Mouse (Mus musculus): Measurements from ENCODE around the gene Tbrg1. TPM values are rescaled to one million over a fixed set of nuclear protein-coding genes. Genes with fewer than 3 reads are reported as not detected.

Gene Tbrg1
- polyA plus RNA-seq, 1 experiment from 2014 or later: 81.4 TPM

- WGBS: 8% methylated on average over 7 of the region's 7 CpGs
- Histone ChIP-seq H3K36me3 (ENCODE audit: control insufficient read depth, insufficient read depth, low read length) (no peaks in the 10 kb centered on the region), H3K27me3 (ENCODE audit: control insufficient read depth, insufficient read depth, low read length) (no peaks in the 10 kb centered on the region), H3K9ac (replicated peaks; ENCODE audit: low read depth, low read length) (peak overlapping the region; percentile 29), H3K4me3 (ENCODE audit: low read depth, low read length) (no peak overlapping the region), H3K4me1 (ENCODE audit: control insufficient read depth, insufficient read depth, low read length) (peaks cover 15% of the 10 kb centered on the region), H3K9me3 (ENCODE audit: control insufficient read depth, low read length) (no peaks in the 10 kb centered on the region), H3K4me2 (ENCODE audit: low read depth, low read length) (peak overlapping the region; percentile 28; the same call in 1 of the 2 replicates), H3K27ac (ENCODE audit: low read depth, low read length) (peak overlapping the region; percentile 83)
- ATAC-seq (ENCODE audit: low read depth): peak; percentile 88
Measured at GRCm38 (mm10) chr9:37625641-37626040, 31.5 kb downstream of the Tbrg1 start.

- 21% methylated on average over 3 of the region's 3 CpGs for WGBS
- ATAC-seq (ENCODE audit: low read depth): peak; percentile 66
- Histone ChIP-seq H3K36me3 (ENCODE audit: control insufficient read depth, insufficient read depth, low read length) (no peaks in the 10 kb centered on the region), H3K27ac (ENCODE audit: low read depth, low read length) (peak overlapping the region; percentile 83), H3K27me3 (ENCODE audit: control insufficient read depth, insufficient read depth, low read length) (no peaks in the 10 kb centered on the region), H3K4me3 (ENCODE audit: low read depth, low read length) (no peak overlapping the region), H3K9me3 (ENCODE audit: control insufficient read depth, low read length) (no peaks in the 10 kb centered on the region), H3K4me1 (ENCODE audit: control insufficient read depth, insufficient read depth, low read length) (peaks cover 15% of the 10 kb centered on the region), H3K9ac (replicated peaks; ENCODE audit: low read depth, low read length) (peak overlapping the region; percentile 29; the same call in 1 of the 2 replicates), H3K4me2 (ENCODE audit: low read depth, low read length) (peak overlapping the region; percentile 28; the same call in 1 of the 2 replicates)
Measured at GRCm38 (mm10) chr9:37625129-37625528, 32.0 kb downstream of the Tbrg1 start.

- no peak for ATAC-seq (ENCODE audit: low read depth)
- no peaks in the 10 kb centered on the region for H3K27me3 ChIP-seq (ENCODE audit: control insufficient read depth, insufficient read depth, low read length)
- H3K4me2 ChIP-seq (ENCODE audit: low read depth, low read length): no peak overlapping the region
- no peaks in the 10 kb centered on the region for H3K9me3 ChIP-seq (ENCODE audit: control insufficient read depth, low read length)
- H3K4me1 ChIP-seq (ENCODE audit: control insufficient read depth, insufficient read depth, low read length): peaks cover 15% of the 10 kb centered on the region
- 73% methylated on average over 1 of the region's 1 CpGs for WGBS
- H3K36me3 ChIP-seq (ENCODE audit: control insufficient read depth, insufficient read depth, low read length): no peaks in the 10 kb centered on the region
- no peak overlapping the region for H3K27ac ChIP-seq (ENCODE audit: low read depth, low read length)
- H3K4me3 ChIP-seq (ENCODE audit: low read depth, low read length): no peak overlapping the region
- H3K9ac ChIP-seq (replicated peaks; ENCODE audit: low read depth, low read length): no peak overlapping the region
Measured at GRCm38 (mm10) chr9:37624502-37624901, 32.6 kb downstream of the Tbrg1 start.

- no peaks in the 10 kb centered on the region for H3K9me3 ChIP-seq (ENCODE audit: control insufficient read depth, low read length)
- 76% methylated on average over 3 of the region's 3 CpGs for WGBS
Measured at GRCm38 (mm10) chr9:37623981-37624380, 33.1 kb downstream of the Tbrg1 start.

GRCm38 (mm10) chr9:37621290-37621689, 35.8 kb downstream of the Tbrg1 start:
- no peak for ATAC-seq (ENCODE audit: low read depth)
- WGBS: 85% methylated on average over 6 of the region's 6 CpGs

More at GRCm38 (mm10) chr9:37623981-37624380, 33.1 kb downstream of the Tbrg1 start:
- H3K36me3 ChIP-seq (ENCODE audit: control insufficient read depth, insufficient read depth, low read length): no peaks in the 10 kb centered on the region
- no peak overlapping the region for H3K4me3 ChIP-seq (ENCODE audit: low read depth, low read length)
- H3K4me2 ChIP-seq (ENCODE audit: low read depth, low read length): no peak overlapping the region
- no peaks in the 10 kb centered on the region for H3K27me3 ChIP-seq (ENCODE audit: control insufficient read depth, insufficient read depth, low read length)
- H3K9ac ChIP-seq (replicated peaks; ENCODE audit: low read depth, low read length): no peak overlapping the region
- no peak overlapping the region for H3K27ac ChIP-seq (ENCODE audit: low read depth, low read length)
- ATAC-seq (ENCODE audit: low read depth): no peak
- H3K4me1 ChIP-seq (ENCODE audit: control insufficient read depth, insufficient read depth, low read length): peaks cover 15% of the 10 kb centered on the region

DNA sequence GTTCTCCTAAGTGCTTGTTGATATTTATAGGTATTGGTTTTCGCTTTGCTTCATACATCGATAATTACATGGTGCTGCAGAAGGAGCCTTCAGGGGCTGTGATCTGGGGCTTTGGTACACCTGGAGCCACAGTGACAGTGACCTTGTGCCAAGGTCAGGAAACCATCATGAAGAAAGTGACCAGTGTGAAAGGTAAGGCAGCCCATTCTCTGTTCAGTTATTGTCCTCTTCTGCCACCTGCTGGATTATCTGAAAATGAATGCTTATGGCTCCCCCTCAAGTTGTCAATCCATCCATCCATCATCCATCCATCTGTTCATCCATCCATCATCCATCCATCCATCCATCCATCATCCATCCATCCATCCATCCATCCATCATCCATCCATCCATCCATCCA, 40.3 kb downstream of the Tbrg1 start:
- ATAC-seq (ENCODE audit: low read depth): no peak
- WGBS: 64% methylated on average over 2 of the region's 2 CpGs
- Histone ChIP-seq H3K4me1 (ENCODE audit: control insufficient read depth, insufficient read depth, low read length) (peaks cover 3% of the 10 kb centered on the region; the same call in 1 of the 2 replicates), H3K27ac (ENCODE audit: low read depth, low read length) (no peak overlapping the region), H3K27me3 (ENCODE audit: control insufficient read depth, insufficient read depth, low read length) (no peaks in the 10 kb centered on the region), H3K9ac (replicated peaks; ENCODE audit: low read depth, low read length) (no peak overlapping the region), H3K9me3 (ENCODE audit: control insufficient read depth, low read length) (no peaks in the 10 kb centered on the region), H3K36me3 (ENCODE audit: control insufficient read depth, insufficient read depth, low read length) (no peaks in the 10 kb centered on the region), H3K4me3 (ENCODE audit: low read depth, low read length) (no peak overlapping the region), H3K4me2 (ENCODE audit: low read depth, low read length) (no peak overlapping the region)

More at GRCm38 (mm10) chr9:37621290-37621689, 35.8 kb downstream of the Tbrg1 start:
- Histone ChIP-seq H3K27ac (ENCODE audit: low read depth, low read length) (no peak overlapping the region), H3K4me1 (ENCODE audit: control insufficient read depth, insufficient read depth, low read length) (peaks cover 9% of the 10 kb centered on the region), H3K4me2 (ENCODE audit: low read depth, low read length) (no peak overlapping the region), H3K9ac (replicated peaks; ENCODE audit: low read depth, low read length) (no peak overlapping the region), H3K27me3 (ENCODE audit: control insufficient read depth, insufficient read depth, low read length) (no peaks in the 10 kb centered on the region), H3K36me3 (ENCODE audit: control insufficient read depth, insufficient read depth, low read length) (no peaks in the 10 kb centered on the region), H3K4me3 (ENCODE audit: low read depth, low read length) (no peak overlapping the region), H3K9me3 (ENCODE audit: control insufficient read depth, low read length) (no peaks in the 10 kb centered on the region)

DNA sequence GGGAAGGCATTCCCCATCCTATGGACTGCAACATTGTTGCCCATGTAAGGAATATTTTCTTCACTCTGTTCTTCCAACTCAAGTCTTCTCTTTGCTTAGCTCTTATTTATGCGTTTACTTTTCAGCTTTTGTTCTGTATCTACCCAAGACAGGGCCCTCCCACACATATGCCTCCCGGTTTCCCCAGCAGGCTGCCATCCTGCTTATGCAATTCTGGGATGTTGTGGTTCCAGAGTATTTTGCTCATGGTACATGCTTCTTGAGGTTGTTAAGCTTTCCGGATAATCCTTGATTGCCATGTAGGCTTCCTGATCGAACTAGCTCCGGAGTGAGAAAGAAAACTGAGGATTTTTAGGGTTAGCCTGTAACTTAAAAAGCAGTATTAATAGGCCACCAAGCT, 41.9 kb downstream of the Tbrg1 start:
- Histone ChIP-seq H3K9ac (replicated peaks; ENCODE audit: low read depth, low read length) (no peak overlapping the region), H3K27ac (ENCODE audit: low read depth, low read length) (no peak overlapping the region), H3K27me3 (ENCODE audit: control insufficient read depth, insufficient read depth, low read length) (no peaks in the 10 kb centered on the region), H3K4me1 (ENCODE audit: control insufficient read depth, insufficient read depth, low read length) (peaks cover 3% of the 10 kb centered on the region; the same call in 1 of the 2 replicates), H3K36me3 (ENCODE audit: control insufficient read depth, insufficient read depth, low read length) (no peaks in the 10 kb centered on the region), H3K9me3 (ENCODE audit: control insufficient read depth, low read length) (no peaks in the 10 kb centered on the region), H3K4me2 (ENCODE audit: low read depth, low read length) (no peak overlapping the region), H3K4me3 (ENCODE audit: low read depth, low read length) (no peak overlapping the region)
- WGBS: 69% methylated on average over 5 of the region's 5 CpGs
- no peak for ATAC-seq (ENCODE audit: low read depth)

DNA sequence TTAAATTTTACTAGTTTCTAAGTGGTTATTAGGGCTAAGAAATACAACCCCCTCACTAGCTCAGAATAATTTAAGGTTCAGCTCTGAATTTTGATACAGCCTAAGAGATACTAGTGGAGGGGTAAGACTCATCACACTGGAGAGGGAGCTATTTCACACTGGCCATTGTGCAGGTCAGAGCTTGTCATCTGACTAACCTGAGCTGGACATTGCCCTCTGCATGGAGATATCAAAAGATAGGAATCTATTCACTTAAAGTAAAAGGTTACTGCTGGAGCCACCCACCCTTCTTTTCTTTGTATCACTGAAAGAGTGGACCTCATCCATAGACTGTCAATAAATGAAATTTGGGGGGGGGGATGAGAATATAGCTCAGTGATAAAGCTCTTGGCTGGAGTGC, 42.8 kb downstream of the Tbrg1 start:
- Histone ChIP-seq H3K9me3 (ENCODE audit: control insufficient read depth, low read length) (no peaks in the 10 kb centered on the region), H3K4me2 (ENCODE audit: low read depth, low read length) (peak overlapping the region; percentile 53), H3K4me3 (ENCODE audit: low read depth, low read length) (peak overlapping the region; percentile 54; the same call in 1 of the 2 replicates), H3K27me3 (ENCODE audit: control insufficient read depth, insufficient read depth, low read length) (no peaks in the 10 kb centered on the region), H3K4me1 (ENCODE audit: control insufficient read depth, insufficient read depth, low read length) (peaks cover 3% of the 10 kb centered on the region; the same call in 1 of the 2 replicates), H3K9ac (replicated peaks; ENCODE audit: low read depth, low read length) (no peak overlapping the region; the same call in 1 of the 2 replicates), H3K36me3 (ENCODE audit: control insufficient read depth, insufficient read depth, low read length) (no peaks in the 10 kb centered on the region), H3K27ac (ENCODE audit: low read depth, low read length) (no peak overlapping the region)
- peak; percentile 25; the same call in 1 of the 2 replicates for ATAC-seq (ENCODE audit: low read depth)

- peak overlapping the region; percentile 53 for H3K4me2 ChIP-seq (ENCODE audit: low read depth, low read length)
- 26% methylated on average over 6 of the region's 6 CpGs for WGBS
- H3K9ac ChIP-seq (replicated peaks; ENCODE audit: low read depth, low read length): peak overlapping the region; percentile 48
- ATAC-seq (ENCODE audit: low read depth): no peak
- no peaks in the 10 kb centered on the region for H3K9me3 ChIP-seq (ENCODE audit: control insufficient read depth, low read length)
- peak overlapping the region; percentile 54 for H3K4me3 ChIP-seq (ENCODE audit: low read depth, low read length)
- H3K27me3 ChIP-seq (ENCODE audit: control insufficient read depth, insufficient read depth, low read length): no peaks in the 10 kb centered on the region
- H3K27ac ChIP-seq (ENCODE audit: low read depth, low read length): peak overlapping the region; percentile 35; the same call in 1 of the 2 replicates
- H3K4me1 ChIP-seq (ENCODE audit: control insufficient read depth, insufficient read depth, low read length): peaks cover 3% of the 10 kb centered on the region; the same call in 1 of the 2 replicates
- no peaks in the 10 kb centered on the region for H3K36me3 ChIP-seq (ENCODE audit: control insufficient read depth, insufficient read depth, low read length)
Measured at GRCm38 (mm10) chr9:37613911-37614280, 43.2 kb downstream of the Tbrg1 start.

Measured in neural tube, embryonic 14.5 days (tissue).